8 mouse cellular contexts compared by ENCODE assay signal in the genomic region with DNA sequence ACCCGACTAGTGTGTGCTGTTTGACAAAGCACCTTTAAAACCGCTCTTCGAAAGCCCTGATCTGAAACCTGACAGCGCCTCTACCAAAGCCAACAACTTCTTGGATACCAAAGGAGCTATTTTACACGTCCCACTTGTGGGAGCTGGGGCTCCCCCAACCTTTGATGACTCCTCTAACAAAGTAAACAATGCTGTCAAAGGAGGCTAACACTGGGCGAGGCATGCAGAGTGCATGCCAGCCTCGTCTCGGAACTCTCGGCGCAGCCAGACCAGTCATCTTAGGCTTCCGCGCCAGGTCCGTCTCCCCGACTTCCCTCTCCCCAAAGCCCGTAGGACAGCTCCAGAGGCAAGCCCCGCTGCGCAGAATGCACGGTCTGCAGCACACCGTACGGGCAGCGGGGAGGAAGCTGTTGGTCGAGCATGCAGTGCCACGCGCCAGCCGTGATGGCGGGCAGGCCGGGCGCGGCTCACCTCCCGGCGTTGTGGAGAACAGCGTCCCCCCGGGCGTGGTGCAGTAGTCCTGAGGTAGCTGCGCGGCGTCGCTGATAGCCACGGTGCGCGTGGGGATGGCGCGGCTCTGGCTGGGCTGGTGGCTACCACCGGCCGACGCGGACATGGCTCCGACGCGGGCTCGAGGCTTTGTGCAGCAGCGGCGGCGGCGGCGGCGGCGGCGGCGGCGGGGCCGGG. TPM values are rescaled to one million over a fixed set of nuclear protein-coding genes. Genes with fewer than 3 reads are reported as not detected.
DNase-seq lines count a peak whose midpoint lies in the region; ATAC-seq and TF ChIP-seq lines count a peak whose summit lies in the region.

No protein-coding gene starts in this region.

- H3K27me3 ChIP-seq in G1E (ENCODE audit: insufficient read depth, low read length) = no peaks in the 10 kb centered on the region
- H3K27me3 ChIP-seq in forebrain, embryonic 15.5 days = no peaks in the 10 kb centered on the region
- no peaks in the 10 kb centered on the region for H3K27me3 ChIP-seq in hindbrain, embryonic 10.5 days (ENCODE audit: insufficient read depth, poor library complexity, severe bottlenecking)

- peak overlapping the region; percentile 74 for H3K27ac ChIP-seq in forebrain, embryonic 15.5 days (replicated peaks)
- peak overlapping the region; percentile 94 for H3K27ac ChIP-seq in hindbrain, embryonic 10.5 days

- no peak for DNase-seq in G1E (ENCODE audit: low spot score)
- peak; percentile 36 for DNase-seq in c-Kit-positive CD71-positive TER-119-positive erythroid progenitor cells, embryonic 14.5 days (ENCODE audit: low spot score)
- peak; percentile 58 for DNase-seq in hindbrain, embryonic 10.5 days (ENCODE audit: low spot score)
- DNase-seq in layer of hippocampus, postnatal 25 days (ENCODE audit: extremely low spot score in 1 of 2, low spot score in 1 of 2) = peak; percentile 42 to 47
- DNase-seq in lung, postnatal 10 days = peak; percentile 52
- peak; percentile 27 for DNase-seq in ovary, postnatal 14 days (ENCODE audit: low spot score)
- DNase-seq in thymus, postnatal 14 days = peak; percentile 65

- ATAC-seq in G1E (ENCODE audit: extremely low read depth, insufficient number of reproducible peaks, low FRiP score, poor library complexity, severe bottlenecking) = no peak
- ATAC-seq in forebrain, embryonic 15.5 days (replicated peaks) = peak; percentile 72

- H3K36me3 ChIP-seq in G1E (replicated peaks) = peaks cover 34% of the 10 kb centered on the region
- no peaks in the 10 kb centered on the region for H3K36me3 ChIP-seq in forebrain, embryonic 15.5 days
- peaks cover 36% of the 10 kb centered on the region for H3K36me3 ChIP-seq in hindbrain, embryonic 10.5 days

- peak overlapping the region; percentile 73 for H3K4me2 ChIP-seq in forebrain, embryonic 15.5 days (replicated peaks)

- no peak for TF ChIP-seq CTCF in G1E (IDR thresholded peaks at IDR 0.05; ENCODE audit: low read depth, low read length)

- H3K4me3 ChIP-seq in G1E (ENCODE audit: low read depth, low read length) = peak overlapping the region; percentile 98
- peak overlapping the region; percentile 87 for H3K4me3 ChIP-seq in forebrain, embryonic 15.5 days
- H3K4me3 ChIP-seq in hindbrain, embryonic 10.5 days = peak overlapping the region; percentile 100

- H3K9me3 ChIP-seq in G1E (replicated peaks) = no peaks in the 10 kb centered on the region
- H3K9me3 ChIP-seq in forebrain, embryonic 15.5 days = no peaks in the 10 kb centered on the region
- no peaks in the 10 kb centered on the region for H3K9me3 ChIP-seq in hindbrain, embryonic 10.5 days

- WGBS in forebrain, embryonic 15.5 days = under 1% methylated on average over 62 of the region's 62 CpGs
- WGBS in hindbrain, embryonic 10.5 days = under 1% methylated on average over 47 of the region's 62 CpGs

- peak overlapping the region; percentile 88 for H3K9ac ChIP-seq in forebrain, embryonic 15.5 days (replicated peaks)

- H3K4me1 ChIP-seq in G1E (ENCODE audit: insufficient read depth, low read depth, low read length) = peaks cover 38% of the 10 kb centered on the region
- peaks cover 47% of the 10 kb centered on the region for H3K4me1 ChIP-seq in forebrain, embryonic 15.5 days
- H3K4me1 ChIP-seq in hindbrain, embryonic 10.5 days (replicated peaks) = peaks cover 42% of the 10 kb centered on the region

RNA-seq across cellular contexts. Expression of gene Eif4ebp2, which starts 0.4 kb away (rescaled TPM):
- total RNA-seq in G1E (2014; fragmentation: Nextera tagmentation) = 184 and 214 TPM in 2 replicates
- 8.9 and 9.4 TPM in 2 replicates for total RNA-seq in G1E (2017)
- 96.4 and 118 TPM in 2 replicates for polyA plus RNA-seq in G1E (2012)
- 89.3 and 94.1 TPM in 2 replicates for polyA plus RNA-seq in forebrain, embryonic 15.5 days (2015; fragmentation: Nextera tagmentation; extraction: Ambion mirVana)
- 76.8 and 86.0 TPM in 2 replicates for polyA plus RNA-seq in hindbrain, embryonic 10.5 days (2016; fragmentation: Nextera tagmentation; extraction: Ambion mirVana)
- 10 to 100 TPM; 49.2 to 51.1 TPM for total RNA-seq in layer of hippocampus, postnatal 25 days (2021)

RNA-seq across cellular contexts. Expression of gene Lrrc20, which starts 23.5 kb away (rescaled TPM):
- total RNA-seq in G1E (2014; fragmentation: Nextera tagmentation) (7.4 and 7.7 TPM in 2 replicates), G1E (2017) (4.2 TPM in 2 replicates)
- 8.4 and 11.1 TPM in 2 replicates for polyA plus RNA-seq in G1E (2012)
- 22.1 and 23.0 TPM in 2 replicates for polyA plus RNA-seq in forebrain, embryonic 15.5 days (2015; fragmentation: Nextera tagmentation; extraction: Ambion mirVana)
- 9.8 and 13.5 TPM in 2 replicates for polyA plus RNA-seq in hindbrain, embryonic 10.5 days (2016; fragmentation: Nextera tagmentation; extraction: Ambion mirVana)
- total RNA-seq in layer of hippocampus, postnatal 25 days (2021) = 10 to 100 TPM; 19.8 to 22.9 TPM

RNA-seq across cellular contexts. Expression of gene Nodal, which starts 34.3 kb away (rescaled TPM):
- total RNA-seq in G1E (2014; fragmentation: Nextera tagmentation) (not detected in 2 replicates), G1E (2017) (not detected in 2 replicates)
- polyA plus RNA-seq in G1E (2012) = not detected in 2 replicates
- 0.19 and 0.36 TPM in 2 replicates for polyA plus RNA-seq in forebrain, embryonic 15.5 days (2015; fragmentation: Nextera tagmentation; extraction: Ambion mirVana)
- 0.12 and 0.24 TPM in 2 replicates for polyA plus RNA-seq in hindbrain, embryonic 10.5 days (2016; fragmentation: Nextera tagmentation; extraction: Ambion mirVana)
- under 1 TPM; 0.25 to 0.28 TPM for total RNA-seq in layer of hippocampus, postnatal 25 days (2021)
